In the genomic region with DNA sequence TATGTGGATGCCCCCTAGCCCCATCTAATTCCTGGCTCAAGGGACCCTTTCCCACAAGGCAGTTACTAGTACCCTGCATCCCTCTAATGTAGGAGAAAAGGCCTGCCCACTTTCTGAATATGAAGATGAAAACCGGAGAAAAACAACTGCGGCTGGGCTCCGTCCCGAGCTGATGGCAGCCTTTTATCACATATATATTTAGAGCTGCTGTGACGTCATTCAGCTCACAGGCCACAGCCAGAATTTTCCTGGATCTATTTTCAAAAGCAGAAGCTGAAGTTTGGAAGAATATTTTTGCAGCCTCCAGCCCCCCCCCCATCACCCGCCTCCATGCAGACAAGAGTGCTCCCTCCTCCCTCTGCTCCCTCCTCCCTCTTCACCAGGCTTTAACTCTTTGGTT, we compare ENCODE assay signal across 12 mouse cellular contexts. TPM values are rescaled to one million over a fixed set of nuclear protein-coding genes. Genes with fewer than 3 reads are reported as not detected.
DNase-seq lines count a peak whose midpoint lies in the region; ATAC-seq and TF ChIP-seq lines count a peak whose summit lies in the region.
"Had no signal": no experiment of that assay in that cellular context is flagged by ENCODE, and none has a peak within 500 bp of the region (broad histone marks: within the 10 kb centered on the region; RNA-seq: fewer than 3 reads in every experiment).

No protein-coding gene starts in this region.

- H3K9ac ChIP-seq in heart, embryonic 15.5 days = no peak overlapping the region
- H3K9ac ChIP-seq: hindbrain, embryonic 14.5 days had no signal

- H3K27ac ChIP-seq in heart, embryonic 15.5 days = peak overlapping the region; percentile 58
- H3K27ac ChIP-seq in olfactory bulb, adult 2 months (ENCODE audit: insufficient read depth, low read depth, low read length) = peak overlapping the region; percentile 97
- H3K27ac ChIP-seq: hindbrain, embryonic 14.5 days had no signal

- 18% methylated on average over 6 of the region's 6 CpGs for WGBS in heart, embryonic 15.5 days
- 9% methylated on average over 6 of the region's 6 CpGs for WGBS in olfactory bulb, adult 2 months

- no peak for TF ChIP-seq POLR2A in olfactory bulb, adult 2 months (IDR thresholded peaks at IDR 0.05; ENCODE audit: insufficient read depth, low read depth, low read length)

- no peak overlapping the region for H3K4me3 ChIP-seq in heart, embryonic 15.5 days
- no peak overlapping the region for H3K4me3 ChIP-seq in olfactory bulb, adult 2 months (ENCODE audit: insufficient read depth, low read depth, low read length)

- H3K4me1 ChIP-seq in heart, embryonic 15.5 days (replicated peaks) = peaks cover 24% of the 10 kb centered on the region
- H3K4me1 ChIP-seq in olfactory bulb, adult 2 months (ENCODE audit: control insufficient read depth, insufficient read depth, low read length) = peaks cover 67% of the 10 kb centered on the region

- H3K4me2 ChIP-seq in heart, embryonic 15.5 days = peak overlapping the region; percentile 24
- H3K4me2 ChIP-seq: hindbrain, embryonic 14.5 days had no signal

- no peaks in the 10 kb centered on the region for H3K9me3 ChIP-seq in heart, embryonic 15.5 days (replicated peaks)

- ATAC-seq in heart, embryonic 15.5 days (replicated peaks; ENCODE audit: insufficient number of reproducible peaks, insufficient read depth, low FRiP score, low read depth) = no peak
- ATAC-seq in monocyte, adult 5-6 weeks (replicated peaks; ENCODE audit: insufficient number of reproducible peaks, low FRiP score, low TSS enrichment, poor library complexity, severe bottlenecking) = no peak
- ATAC-seq: activated CD4-positive, CD25-positive, alpha-beta regulatory T cell, adult 4 months had no signal

- intact Hi-C loops in gastrocnemius, postnatal 14 days (cut with DNase I; ENCODE audit: low total_unique reads) = no loop called here

- H3K27me3 ChIP-seq in heart, embryonic 15.5 days = no peaks in the 10 kb centered on the region

- DNase-seq in layer of hippocampus, adult 11-12 months (ENCODE audit: low spot score) = peak; percentile 76
- DNase-seq in layer of hippocampus, postnatal 25 days (ENCODE audit: extremely low spot score in 1 of 2, low spot score in 1 of 2) = no peak
- DNase-seq in frontal cortex, adult 2 months (ENCODE audit: extremely low spot score in 1 of 2, low spot score in 1 of 2) = peak; percentile 89 to 90
- DNase-seq in gastrocnemius, postnatal 14 days = no peak
- DNase-seq: cerebellum, postnatal 10 days; kidney, postnatal 4 days; thymus, postnatal 36 days had no signal

- H3K36me3 ChIP-seq in heart, embryonic 15.5 days = no peaks in the 10 kb centered on the region

- TF ChIP-seq CTCF in olfactory bulb, adult 2 months (IDR thresholded peaks at IDR 0.05; ENCODE audit: insufficient read depth, low read depth, low read length) = no peak

RNA-seq across cellular contexts. Expression of gene Dock3, which starts 27.9 kb away (rescaled TPM):
- 100 to 1,000 TPM in 1 of 2 experiments, 10 to 100 TPM in 1; 97.3 to 116 TPM for total RNA-seq in layer of hippocampus, postnatal 25 days (2021)
- 185 and 204 TPM in 2 replicates for polyA plus RNA-seq in frontal cortex, adult 2 months (2012; rRNA removed)
- polyA plus RNA-seq in heart, embryonic 15.5 days (2015; fragmentation: Nextera tagmentation; extraction: Ambion mirVana) = 0.11 and 0.20 TPM in 2 replicates
- polyA plus RNA-seq in olfactory bulb, adult 2 months (2012; ENCODE audit: insufficient read depth, insufficient read length, low replicate concordance, missing spikeins) = 452 TPM in 1 of 2 replicates, not detected in the other
- 0.19 TPM in 1 of 3 replicates, not detected in the others for total RNA-seq in monocyte, adult 5-6 weeks (2017)
- not detected for total RNA-seq in gastrocnemius, postnatal 14 days (2021)

RNA-seq across cellular contexts. Expression of gene Mapkapk3, which starts 30.1 kb away (rescaled TPM):
- 1 to 10 TPM; 2.1 to 3.1 TPM for total RNA-seq in layer of hippocampus, postnatal 25 days (2021)
- 7.0 and 7.6 TPM in 2 replicates for polyA plus RNA-seq in frontal cortex, adult 2 months (2012; rRNA removed)
- 6.9 and 12.9 TPM in 2 replicates for polyA plus RNA-seq in heart, embryonic 15.5 days (2015; fragmentation: Nextera tagmentation; extraction: Ambion mirVana)
- polyA plus RNA-seq in olfactory bulb, adult 2 months (2012; ENCODE audit: insufficient read depth, insufficient read length, low replicate concordance, missing spikeins) = not detected in 2 replicates
- total RNA-seq in monocyte, adult 5-6 weeks (2017) = 69.0 to 81.2 TPM (median 74.8 TPM) in 3 replicates
- 10 to 100 TPM; 14.6 to 15.9 TPM for total RNA-seq in gastrocnemius, postnatal 14 days (2021)

RNA-seq across cellular contexts. Expression of gene Cish, which starts 36.3 kb away (rescaled TPM):
- total RNA-seq in layer of hippocampus, postnatal 25 days (2021) = 1 to 10 TPM; 2.6 to 2.8 TPM
- polyA plus RNA-seq in frontal cortex, adult 2 months (2012; rRNA removed) = 5.3 and 7.1 TPM in 2 replicates
- polyA plus RNA-seq in heart, embryonic 15.5 days (2015; fragmentation: Nextera tagmentation; extraction: Ambion mirVana) = 31.1 and 36.3 TPM in 2 replicates
- polyA plus RNA-seq in olfactory bulb, adult 2 months (2012; ENCODE audit: insufficient read depth, insufficient read length, low replicate concordance, missing spikeins) = not detected in 2 replicates
- 2.0 to 4.4 TPM (median 3.0 TPM) in 3 replicates for total RNA-seq in monocyte, adult 5-6 weeks (2017)
- total RNA-seq in gastrocnemius, postnatal 14 days (2021) = 10 to 100 TPM; 17.2 to 23.8 TPM

Comparison
In these comparisons a context has a peak if more than half of its experiments do, and no peak if none do; other contexts are left out.
1. DNase-seq: peak in layer of hippocampus, adult 11-12 months (single experiment) and frontal cortex, adult 2 months (2 of 2); none in layer of hippocampus, postnatal 25 days (0 of 2) and gastrocnemius, postnatal 14 days (single experiment).
2. RNA of gene Dock3, which starts 27.9 kb away (total RNA-seq): 97.3 to 116 TPM in layer of hippocampus, postnatal 25 days; not detected in gastrocnemius, postnatal 14 days and 0.19 TPM in monocyte, adult 5-6 weeks; every median in the first group is over 10 times any median in the second.